Mouse (Mus musculus) duodenum, adult 2 months (tissue): ENCODE data around the gene Iqcb1. TPM values are rescaled to one million over a fixed set of nuclear protein-coding genes. Genes with fewer than 3 reads are reported as not detected.

ENCODE experiments used
- polyA plus RNA-seq: library from polyadenylated mRNA; depleted of rRNA; stranded (reverse); fragments of >200 nt; gene quantifications from 2 replicates; pipeline ENCODE4 v1.2.3, GENCODE M21; 2012; ENCODE audit warnings: low replicate concordance; rRNA removed

Gene Iqcb1
- polyA plus RNA-seq = 0.09 and 0.40 TPM in 2 replicates

GRCm38 (mm10) chr16:36828054-36828786 lies at the start of gene Iqcb1:
TSS of gene Iqcb1 (plus strand) at chr16:36828385.

DNA sequence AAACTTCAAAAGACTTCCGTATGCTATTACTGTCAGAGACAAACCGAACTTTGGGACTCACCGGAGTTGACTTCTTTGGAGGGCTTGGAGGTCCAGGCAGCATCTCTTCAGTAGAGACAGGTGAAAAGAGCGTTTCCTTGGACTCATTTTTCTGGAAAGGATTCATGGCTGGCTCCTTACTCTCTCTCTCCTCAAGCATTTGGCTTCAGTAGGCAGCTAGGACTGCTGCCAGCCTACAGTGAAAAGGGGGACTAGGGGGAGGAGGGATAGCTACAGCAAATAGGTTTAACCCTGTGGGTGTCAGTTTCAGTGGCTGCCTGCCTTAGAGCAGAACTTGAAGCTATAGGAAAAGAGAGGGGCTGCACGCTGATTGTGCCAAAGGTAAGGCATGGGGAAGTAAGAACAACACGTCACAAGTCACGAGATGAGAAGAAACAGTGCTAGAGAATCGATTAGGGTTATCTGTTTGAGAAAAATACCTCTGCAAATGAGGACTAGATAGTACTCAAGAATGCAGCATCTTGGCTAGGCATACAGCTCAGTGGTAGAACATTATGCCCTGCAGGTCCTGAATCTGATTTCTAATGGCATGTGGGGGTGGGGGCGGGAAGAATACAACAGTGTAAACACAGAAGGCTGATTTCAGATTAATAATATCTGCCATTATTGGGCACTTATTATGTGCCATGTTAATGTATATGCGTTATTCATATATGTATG lies 43.4 kb upstream of the Iqcb1 start, which contains the start of gene Slc15a2:
Gene Slc15a2 (minus strand): TSS at position 369 of the 720 bp plus-strand sequence.

GRCm38 (mm10) chr16:36874583-36875275 lies 46.5 kb downstream of the Iqcb1 start, which contains the start of the genes Eaf2 and Golgb1:
TSS of gene Eaf2 (minus strand) at chr16:36875003.
TSS of gene Golgb1 (plus strand) at chr16:36875140.

Other genes starting within 250 kb of the Iqcb1 start
- 0.20 and 0.49 TPM in 2 replicates for gene Cd86, start 162.3 kb upstream of the Iqcb1 start, polyA plus RNA-seq
- 1.4 and 4.8 TPM in 2 replicates for gene Ildr1, start 134.4 kb upstream of the Iqcb1 start, polyA plus RNA-seq
- gene Slc15a2, start 43.4 kb upstream of the Iqcb1 start, polyA plus RNA-seq = 0.34 and 0.41 TPM in 2 replicates
- 0.63 and 0.88 TPM in 2 replicates for gene Eaf2, start 46.6 kb downstream of the Iqcb1 start, polyA plus RNA-seq
- gene Golgb1, start 46.8 kb downstream of the Iqcb1 start, polyA plus RNA-seq = 31.9 and 35.1 TPM in 2 replicates
- gene Hcls1, start 106.6 kb downstream of the Iqcb1 start, polyA plus RNA-seq = 5.3 and 11.2 TPM in 2 replicates
- gene Fbxo40, start 162.1 kb downstream of the Iqcb1 start, polyA plus RNA-seq = 0.04 and 0.05 TPM in 2 replicates
- 0.02 and 0.14 TPM in 2 replicates for gene Polq, start 183.4 kb downstream of the Iqcb1 start, polyA plus RNA-seq